Comparison of ENCODE assay signal across 8 mouse cellular contexts in genomic region chr15:81585746-81586461, GRCm38 (mm10). TPM values are rescaled to one million over a fixed set of nuclear protein-coding genes. Genes with fewer than 3 reads are reported as not detected.
DNase-seq lines count a peak whose midpoint lies in the region; ATAC-seq and TF ChIP-seq lines count a peak whose summit lies in the region.

No protein-coding gene starts in this region.

- under 1% methylated on average over 77 of the region's 77 CpGs for WGBS in hindbrain, embryonic 10.5 days
- 0% methylated on average over 29 of the region's 77 CpGs for WGBS in lung, postnatal 0 days

- peak; percentile 43 for DNase-seq in MEL-GATA-1-ER (ENCODE audit: extremely low read depth, low read depth)
- DNase-seq in cerebellum, adult 8-10 months = peak; percentile 88
- peak; percentile 84 for DNase-seq in hindbrain, embryonic 10.5 days (ENCODE audit: low spot score)
- peak; percentile 85 to 88 for DNase-seq in layer of hippocampus, postnatal 10 days (ENCODE audit: low spot score in 2 of 2)
- peak; percentile 91 for DNase-seq in lung, postnatal 0 days (ENCODE audit: low spot score)
- peak; percentile 76 for DNase-seq in ovary, postnatal 14 days (ENCODE audit: low spot score)
- peak; percentile 86 to 89 for DNase-seq in thymus, postnatal 10 days (ENCODE audit: low spot score in 2 of 2)

- peak overlapping the region; percentile 68 for H3K4me2 ChIP-seq in lung, postnatal 0 days (replicated peaks; ENCODE audit: low read depth, low read length)

- peak; percentile 61 for ATAC-seq in frontal cortex, adult (ENCODE audit: low TSS enrichment)
- peak; percentile 59 for ATAC-seq in lung, postnatal 0 days

- peaks cover 29% of the 10 kb centered on the region for H3K36me3 ChIP-seq in hindbrain, embryonic 10.5 days
- H3K36me3 ChIP-seq in lung, postnatal 0 days (ENCODE audit: insufficient read depth, low read length) = no peaks in the 10 kb centered on the region

- H3K9ac ChIP-seq in lung, postnatal 0 days (replicated peaks; ENCODE audit: low read depth) = peak overlapping the region; percentile 100

- TF ChIP-seq EP300 in lung, postnatal 0 days (IDR thresholded peaks at IDR 0.05) = no peak

- peak overlapping the region; percentile 98 for H3K4me3 ChIP-seq in hindbrain, embryonic 10.5 days
- H3K4me3 ChIP-seq in lung, postnatal 0 days (ENCODE audit: low read depth, low read length) = peak overlapping the region; percentile 99

- H3K27ac ChIP-seq in hindbrain, embryonic 10.5 days = peak overlapping the region; percentile 100
- peak overlapping the region; percentile 100 for H3K27ac ChIP-seq in lung, postnatal 0 days (ENCODE audit: low read length)

- H3K27me3 ChIP-seq in hindbrain, embryonic 10.5 days (ENCODE audit: insufficient read depth, poor library complexity, severe bottlenecking) = no peaks in the 10 kb centered on the region
- H3K27me3 ChIP-seq in lung, postnatal 0 days (replicated peaks; ENCODE audit: insufficient read depth, low read length) = no peaks in the 10 kb centered on the region

- H3K9me3 ChIP-seq in hindbrain, embryonic 10.5 days = no peaks in the 10 kb centered on the region
- no peaks in the 10 kb centered on the region for H3K9me3 ChIP-seq in lung, postnatal 0 days (ENCODE audit: low read length)

- peaks cover 29% of the 10 kb centered on the region for H3K4me1 ChIP-seq in hindbrain, embryonic 10.5 days (replicated peaks)
- peaks cover 3% of the 10 kb centered on the region; the same call in 1 of the 2 replicates for H3K4me1 ChIP-seq in lung, postnatal 0 days (ENCODE audit: insufficient read depth, low read depth, low read length)

- TF ChIP-seq CTCF in lung, postnatal 0 days (IDR thresholded peaks at IDR 0.05) = peak; percentile 63

RNA-seq across cellular contexts. Expression of gene Ep300, which starts 0.8 kb away (rescaled TPM):
- 17.7 and 20.4 TPM in 2 replicates for polyA plus RNA-seq in hindbrain, embryonic 10.5 days (2016; fragmentation: Nextera tagmentation; extraction: Ambion mirVana)
- total RNA-seq in layer of hippocampus, postnatal 10 days (2021) = 10 to 100 TPM; 57.8 to 59.5 TPM
- 8.5 and 10.6 TPM in 2 replicates for polyA plus RNA-seq in lung, postnatal 0 days (2015; fragmentation: Nextera tagmentation; extraction: Ambion mirVana)

Comparison
In these comparisons a context has a peak if more than half of its experiments do, and no peak if none do; other contexts are left out.
1. Peak in every context shown above with its lines: DNase-seq, ATAC-seq, H3K4me3 ChIP-seq and H3K27ac ChIP-seq.